Mouse (Mus musculus) mouse trophoblast stem cell (cell line): ENCODE results near the gene Hivep3.

Source experiments
- in situ Hi-C, 2 experiments: fragments of 300-500 bp; cut with MseI, MboI; formaldehyde crosslinking; loops; 2 replicates in 1 of 2; 3 replicates in 1 of 2; pipeline ENCODE4 v1.15.1; 2025

Gene Hivep3

GRCm38 (mm10) chr4:120148291-120149141 is 414.9 kb downstream of the Hivep3 start:
- in situ Hi-C loops = no loop called here

- in situ Hi-C loops = no loop called here
These were observed 415.5 kb downstream of the Hivep3 start for GRCm38 (mm10) chr4:120149142-120149524.

- in situ Hi-C loops = no loop called here
These were observed 416.8 kb downstream of the Hivep3 start for GRCm38 (mm10) chr4:120150345-120150920.

GRCm38 (mm10) chr4:120151906-120152305 is 418.3 kb downstream of the Hivep3 start:
- in situ Hi-C loops = no loop called here

GRCm38 (mm10) chr4:120152648-120153047 is 419.1 kb downstream of the Hivep3 start:
- in situ Hi-C loops = no loop called here

GRCm38 (mm10) chr4:120153736-120154135 is 420.2 kb downstream of the Hivep3 start:
- in situ Hi-C loops = no loop called here

GRCm38 (mm10) chr4:120158714-120159310 is 425.2 kb downstream of the Hivep3 start:
- in situ Hi-C loops = no loop called here

- in situ Hi-C loops = no loop called here
These were observed 427.8 kb downstream of the Hivep3 start, which contains the start of gene Edn2 for GRCm38 (mm10) chr4:120161166-120161949. Edn2 (plus strand) TSS chr4:120161206.

- in situ Hi-C loops = no loop called here
These were observed 429.0 kb downstream of the Hivep3 start for GRCm38 (mm10) chr4:120162586-120162985.

- in situ Hi-C loops = no loop called here
These were observed 429.7 kb downstream of the Hivep3 start for GRCm38 (mm10) chr4:120163242-120163641.

GRCm38 (mm10) chr4:120164316-120164715 is 430.7 kb downstream of the Hivep3 start:
- in situ Hi-C loops = no loop called here

- in situ Hi-C loops = no loop called here
These were observed 434.2 kb downstream of the Hivep3 start for GRCm38 (mm10) chr4:120167778-120168177.

- in situ Hi-C loops = no loop called here
These were observed 434.8 kb downstream of the Hivep3 start for GRCm38 (mm10) chr4:120168346-120168745.

- in situ Hi-C loops = no loop called here
These were observed 436.9 kb downstream of the Hivep3 start for GRCm38 (mm10) chr4:120170387-120170936.

- in situ Hi-C loops = no loop called here
These were observed 438.6 kb downstream of the Hivep3 start for GRCm38 (mm10) chr4:120172050-120172684.

- in situ Hi-C loops = no loop called here
These were observed 445.5 kb downstream of the Hivep3 start for GRCm38 (mm10) chr4:120179123-120179522.

- in situ Hi-C loops = no loop called here
These were observed 447.0 kb downstream of the Hivep3 start for GRCm38 (mm10) chr4:120180535-120180934.

- in situ Hi-C loops = no loop called here
These were observed 450.9 kb downstream of the Hivep3 start for GRCm38 (mm10) chr4:120184374-120184991.

GRCm38 (mm10) chr4:120186441-120186840 is 452.9 kb downstream of the Hivep3 start:
- in situ Hi-C loops = no loop called here

- in situ Hi-C loops = no loop called here
These were observed 453.4 kb downstream of the Hivep3 start for GRCm38 (mm10) chr4:120186934-120187333.
